Mouse (Mus musculus) testis, adult 2 months (tissue): ENCODE measurements around the gene Taf6.

Experiments used
- CTCF ChIP-seq: fragments of 200-500 bp; IDR thresholded peaks from 2 replicates; pipeline ENCODE4 v1.5.1; 2012; ENCODE audit warnings: low read depth, mild to moderate bottlenecking, inconsistent platforms, low read length, moderate library complexity; ENCODE audit not compliant: control insufficient read depth, insufficient read depth, insufficient replicate concordance
- POLR2A ChIP-seq: fragments of 200-500 bp; IDR thresholded peaks from 2 replicates; pipeline ENCODE4 v1.6.1; 2012; ENCODE audit warnings: low read depth, mild to moderate bottlenecking, inconsistent platforms, low read length, moderate library complexity; ENCODE audit not compliant: control insufficient read depth

DNA sequence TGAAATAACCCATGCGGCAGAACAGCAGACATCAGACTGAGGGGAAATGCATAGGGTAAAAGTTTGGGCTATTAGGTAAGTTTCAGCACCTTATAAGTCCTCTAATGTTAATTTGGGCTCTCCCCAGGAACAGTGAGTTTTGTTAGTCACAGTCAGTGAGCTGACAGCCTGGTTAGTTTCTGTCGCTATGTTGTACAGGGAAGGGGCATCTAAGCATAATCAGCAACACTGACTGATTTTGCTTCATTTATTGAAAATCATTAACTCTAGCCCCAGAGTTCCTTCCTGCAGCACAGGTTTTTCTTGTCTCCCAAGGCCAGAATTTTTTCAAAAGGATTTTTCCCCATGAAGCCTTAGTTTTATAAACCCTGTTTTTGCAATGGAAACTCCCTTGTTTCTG lies 46.5 kb upstream of the Taf6 start:
- TF ChIP-seq CTCF, result no peak
- no peak for TF ChIP-seq POLR2A
